Mouse (Mus musculus): Measurements from ENCODE around the gene Ergic1.

DNA sequence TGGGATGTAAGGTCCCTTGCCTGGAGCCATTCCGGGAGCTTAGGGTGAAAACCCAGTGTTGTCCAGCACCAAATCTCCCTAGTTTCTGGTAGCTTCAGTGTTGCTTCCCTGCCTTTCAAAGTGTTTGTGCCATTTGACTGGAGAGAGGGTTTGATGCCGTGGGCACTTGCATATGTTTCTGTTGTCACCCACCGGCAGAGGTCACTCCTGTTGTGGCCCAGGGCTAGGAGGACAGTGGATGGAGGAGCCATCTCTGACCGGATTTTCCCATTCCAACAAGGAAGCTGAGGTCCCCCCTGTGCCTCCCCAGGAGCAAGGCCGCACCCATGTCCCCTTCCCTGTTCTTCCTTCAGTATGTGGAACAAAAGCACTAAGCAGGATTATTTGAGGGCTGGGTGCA lies 128.9 kb downstream of the Ergic1 start:
- TF ChIP-seq CTCF (IDR thresholded peaks at IDR 0.05; ENCODE audit: extremely low read depth, insufficient read length, insufficient replicate concordance, low read depth, low read length) (no peak), POLR2A (IDR thresholded peaks at IDR 0.05; ENCODE audit: low read depth, low read length) (no peak)
